Mouse (Mus musculus) activated CD4-positive, CD25-positive, alpha-beta regulatory T cell, adult 4 months (primary cell): ENCODE data around the gene Fbxo39. TPM values are rescaled to one million over a fixed set of nuclear protein-coding genes. Genes with fewer than 3 reads are reported as not detected.
"Not testable (repeated sequence)": the region's sequence is repeated elsewhere in the genome, so short reads cannot be mapped to it uniquely, and the experiment has no call there.

ENCODE experiments used
- ATAC-seq: one replicate; pipeline ENCODE4 v1.8.0; 2017
- polyA plus RNA-seq, 2 experiments: library from polyadenylated mRNA; unstranded; fragments of 100-300 nt; shearing (Covaris generic); gene quantifications; one replicate each; pipeline ENCODE4 v1.2.1; 2017

The Fbxo39 gene
- polyA plus RNA-seq, 2 experiments from 2014 or later, result 0.20 to 0.28 TPM

DNA sequence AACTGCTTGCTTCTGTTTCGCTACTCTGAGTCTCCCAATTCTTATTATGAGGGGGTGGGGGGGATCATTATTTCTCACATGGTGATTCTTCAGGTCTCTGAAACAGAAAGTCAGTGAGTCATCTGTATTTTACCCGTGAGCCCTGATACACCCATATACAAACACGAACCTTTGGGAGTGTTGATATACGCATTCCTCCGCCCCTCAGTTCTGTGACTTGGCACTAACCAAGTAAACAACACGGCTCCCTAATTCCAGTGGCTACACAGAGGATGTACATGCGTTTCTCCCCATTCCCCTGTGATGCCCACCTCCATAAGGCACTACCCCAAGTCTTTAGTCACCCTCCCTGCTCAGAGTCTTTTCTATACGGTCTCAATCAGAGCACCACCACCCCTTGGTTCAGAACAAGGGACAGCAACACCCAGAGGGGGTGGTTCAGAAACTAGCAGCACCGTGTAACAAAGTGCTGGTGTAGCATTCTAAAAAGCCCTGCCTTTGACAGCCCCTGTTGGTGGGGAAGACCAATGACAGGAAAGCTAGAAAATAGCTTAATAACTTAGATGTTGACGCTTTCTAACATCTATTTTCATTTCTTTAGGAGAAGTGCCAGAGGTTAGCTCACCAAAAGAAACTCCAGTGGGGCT is 2.8 kb upstream of the Fbxo39 start:
- ATAC-seq, result no peak

GRCm38 (mm10) chr11:72318026-72318425 is 3.8 kb downstream of the Fbxo39 start:
- no peak for ATAC-seq

- ATAC-seq, result no peak
Observed at GRCm38 (mm10) chr11:72324431-72324830, 10.2 kb downstream of the Fbxo39 start.

- ATAC-seq, result no peak
Observed at GRCm38 (mm10) chr11:72325701-72326100, 11.5 kb downstream of the Fbxo39 start.

DNA sequence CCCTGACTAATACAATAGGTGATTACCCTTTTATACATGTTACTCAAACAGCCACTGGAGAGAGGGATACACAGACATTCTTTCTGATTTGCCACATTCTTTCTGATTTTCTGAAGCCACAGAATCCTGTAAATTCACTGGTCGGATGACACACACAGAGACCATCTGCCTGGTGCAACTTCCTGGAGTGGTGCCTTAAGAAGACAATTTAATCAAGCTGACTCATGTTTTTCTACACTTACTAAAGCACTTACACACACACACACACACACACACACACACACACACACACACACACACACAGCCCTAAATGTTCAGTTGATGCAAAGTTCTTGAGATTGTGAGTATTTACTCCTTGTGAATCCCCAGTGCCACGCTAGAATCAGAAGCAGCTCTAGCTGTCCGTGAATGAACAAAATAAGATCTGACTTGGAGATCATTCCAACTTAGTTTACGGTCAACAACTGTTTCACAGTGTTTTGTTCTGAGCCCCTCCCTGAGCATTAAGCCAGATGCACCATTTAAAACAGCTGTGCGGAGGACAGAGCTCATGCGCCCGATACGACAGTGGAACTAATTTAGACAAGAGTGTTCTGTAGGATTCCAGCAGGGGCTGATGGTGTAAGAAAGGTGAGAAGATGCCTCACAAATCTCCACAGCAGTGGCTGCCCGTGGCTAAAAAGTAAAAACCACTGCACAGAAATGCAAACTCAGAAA is 18.9 kb downstream of the Fbxo39 start:
- no peak for ATAC-seq

DNA sequence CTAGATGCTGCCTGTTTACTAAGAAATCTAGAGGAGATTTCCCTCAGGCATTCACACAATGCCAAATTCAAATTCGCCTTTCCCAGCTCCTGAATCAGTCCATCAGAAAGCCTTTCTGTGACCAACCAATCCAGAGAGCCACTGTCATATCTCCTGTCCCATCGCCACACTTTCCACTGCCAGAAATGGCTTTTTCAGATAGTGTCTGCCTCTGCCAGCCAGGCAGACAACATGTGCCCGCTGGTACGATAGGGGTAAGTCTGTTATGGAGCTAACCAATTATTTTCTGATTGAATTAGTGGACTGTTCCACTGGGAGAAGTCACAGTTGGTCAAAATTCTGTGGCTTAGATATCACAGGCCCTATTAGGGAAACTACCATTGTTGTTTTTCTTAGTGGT is 20.4 kb downstream of the Fbxo39 start:
- no peak for ATAC-seq

DNA sequence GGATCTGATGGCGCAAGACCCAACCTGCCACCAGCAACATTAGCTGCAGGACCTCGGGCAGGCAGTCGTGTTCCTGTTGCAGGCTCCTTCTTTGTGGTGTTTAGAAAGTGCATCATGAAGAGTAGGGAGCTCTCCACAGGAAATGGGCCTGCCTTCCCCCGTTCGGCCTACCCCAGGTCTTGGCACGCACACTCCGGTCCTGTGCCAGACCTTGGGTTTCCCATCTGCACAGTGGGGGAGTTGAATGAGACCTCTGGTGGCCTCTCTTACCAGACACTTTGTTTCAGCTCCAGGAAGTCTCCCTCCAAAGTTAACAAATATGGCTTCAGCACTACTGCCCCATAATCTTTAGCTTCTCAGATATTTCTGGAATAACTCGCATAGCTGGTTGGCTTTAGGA is 22.5 kb downstream of the Fbxo39 start:
- no peak for ATAC-seq

GRCm38 (mm10) chr11:72338437-72338871 is 24.2 kb downstream of the Fbxo39 start:
- ATAC-seq, result no peak

GRCm38 (mm10) chr11:72339716-72340115 is 25.5 kb downstream of the Fbxo39 start:
- ATAC-seq, result no peak

- ATAC-seq, result no peak
Observed at GRCm38 (mm10) chr11:72342549-72343237, 28.4 kb downstream of the Fbxo39 start.

- not testable (repeated sequence) for ATAC-seq
Observed at GRCm38 (mm10) chr11:72343238-72343625, 29.0 kb downstream of the Fbxo39 start.

GRCm38 (mm10) chr11:72343904-72344303 is 29.7 kb downstream of the Fbxo39 start:
- no peak for ATAC-seq

DNA sequence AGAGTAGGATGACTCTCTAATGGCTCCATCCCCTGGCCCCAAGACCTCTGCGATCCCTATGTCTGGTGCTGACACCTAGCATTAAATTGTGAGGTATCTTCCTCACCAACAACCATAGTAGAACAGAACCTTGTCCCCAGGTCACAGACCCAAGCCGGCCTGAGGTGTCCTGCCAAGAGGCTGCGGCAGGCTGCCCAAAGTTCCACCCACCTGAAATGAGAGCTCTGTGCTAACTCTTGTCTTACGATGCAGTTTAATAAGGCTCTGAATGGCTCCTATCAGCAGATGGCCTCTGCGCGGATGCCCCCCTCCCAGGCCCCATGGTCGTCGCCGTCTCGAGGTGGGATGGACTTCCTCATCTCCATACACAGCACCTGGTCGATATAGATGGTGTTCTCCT is 30.2 kb downstream of the Fbxo39 start:
- no peak for ATAC-seq

GRCm38 (mm10) chr11:72348563-72348962 is 34.3 kb downstream of the Fbxo39 start:
- no peak for ATAC-seq

DNA sequence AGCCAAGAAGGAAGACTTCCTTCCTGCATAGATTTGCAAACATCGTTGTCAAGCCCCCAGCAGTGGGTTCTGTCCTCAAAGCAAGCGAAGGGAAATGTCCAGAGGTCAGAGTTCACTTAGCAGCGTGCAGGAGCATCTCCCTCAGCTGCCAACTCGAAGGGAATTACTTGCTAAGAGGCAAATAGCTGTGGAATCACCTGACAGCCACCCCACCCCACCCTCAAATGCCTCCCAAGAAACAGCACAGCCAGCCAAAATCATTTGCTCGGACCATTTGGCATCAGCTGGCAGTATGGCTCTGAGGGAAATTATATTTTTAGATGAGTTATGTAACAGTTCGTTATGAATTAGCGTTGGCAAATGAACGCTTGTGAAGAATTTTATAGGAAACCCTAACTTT is 34.8 kb downstream of the Fbxo39 start:
- no peak for ATAC-seq

DNA sequence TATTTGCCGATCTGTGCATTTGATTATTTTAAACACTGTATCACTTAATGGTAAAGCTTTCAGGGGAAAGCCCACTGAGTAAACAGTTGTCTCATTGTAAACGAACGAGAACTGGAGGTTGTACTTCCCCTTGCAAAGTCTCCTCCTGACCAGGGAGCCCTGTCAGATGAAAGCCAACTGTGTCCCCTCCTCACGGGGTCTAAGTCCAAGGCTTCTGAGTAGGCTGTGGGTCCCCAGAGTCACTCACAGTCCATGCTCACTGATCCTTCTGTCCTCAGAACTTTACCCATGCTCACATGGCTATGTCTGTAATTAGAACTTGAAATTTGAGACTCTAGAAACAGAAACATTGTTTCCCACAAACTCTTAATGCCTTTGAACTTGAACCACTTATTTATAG is 35.4 kb downstream of the Fbxo39 start:
- ATAC-seq, result no peak

DNA sequence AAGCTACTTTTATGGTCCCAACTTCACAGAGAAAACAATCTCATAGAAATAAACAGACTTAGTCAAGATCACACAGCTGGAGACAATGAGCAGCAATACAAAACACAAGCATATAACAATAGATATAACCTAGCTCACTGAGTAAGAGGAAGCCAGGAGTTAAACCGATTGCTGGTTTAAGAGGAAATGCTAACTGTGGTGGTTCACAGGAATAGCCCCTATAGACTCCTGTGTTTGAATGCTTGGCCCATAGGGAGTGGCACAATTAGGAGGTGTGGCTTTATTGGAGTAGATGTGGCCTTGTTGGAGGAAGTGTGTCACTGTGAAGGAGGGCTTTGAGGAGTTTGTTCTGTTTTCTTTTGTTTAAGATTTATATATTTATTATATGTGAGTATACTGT is 38.0 kb downstream of the Fbxo39 start:
- no peak for ATAC-seq

GRCm38 (mm10) chr11:72353186-72353585 is 38.9 kb downstream of the Fbxo39 start:
- ATAC-seq, result no peak

GRCm38 (mm10) chr11:72354971-72355728 is 40.9 kb downstream of the Fbxo39 start:
- no peak for ATAC-seq

- no peak for ATAC-seq
Observed at GRCm38 (mm10) chr11:72361385-72362346, 47.4 kb downstream of the Fbxo39 start.

- ATAC-seq, result no peak
Observed at GRCm38 (mm10) chr11:72362347-72362741, 48.1 kb downstream of the Fbxo39 start, which contains the start of gene Tekt1. TSS of gene Tekt1 (minus strand) at chr11:72362442.
